Mouse (Mus musculus): Measurements from ENCODE around the gene Ggt5. TPM values are rescaled to one million over a fixed set of nuclear protein-coding genes. Genes with fewer than 3 reads are reported as not detected.
A peak's percentile ranks its signal among the peaks of the same experiment; 100 is the strongest.

Ggt5 gene
- total RNA-seq, 2 experiments from 2014 or later, result 5.4 to 9.0 TPM

DNA sequence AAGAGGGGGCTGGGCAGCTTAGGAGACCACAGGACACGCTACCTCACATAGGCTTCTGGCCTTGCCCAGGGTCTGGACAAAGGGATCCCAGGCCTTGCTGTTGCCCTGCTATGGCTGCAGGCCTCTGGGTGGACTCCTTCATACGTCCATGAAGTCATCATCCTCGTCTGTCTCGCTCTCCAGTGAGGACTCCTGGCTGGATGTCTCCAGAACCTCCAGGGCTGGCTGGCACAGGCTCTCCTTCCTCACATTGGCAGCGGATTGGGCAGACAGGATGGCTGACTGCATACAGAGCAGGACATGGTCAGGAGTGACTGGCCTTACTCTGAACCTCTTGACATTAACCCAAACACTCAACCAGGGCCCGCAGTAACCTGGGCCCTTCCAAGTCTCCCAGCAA, 57.3 kb downstream of the Ggt5 start:
- intact Hi-C loops (cut with DNase I), result no loop called here
- DNase-seq, result no peak

- intact Hi-C loops (cut with DNase I), result no loop called here
- peak; percentile 45 to 47 for DNase-seq
These were observed 58.2 kb downstream of the Ggt5 start for GRCm38 (mm10) chr10:75647362-75647761.

- no peak for DNase-seq
- intact Hi-C loops (cut with DNase I), result no loop called here
These were observed 59.0 kb downstream of the Ggt5 start for GRCm38 (mm10) chr10:75648091-75648490.

DNA sequence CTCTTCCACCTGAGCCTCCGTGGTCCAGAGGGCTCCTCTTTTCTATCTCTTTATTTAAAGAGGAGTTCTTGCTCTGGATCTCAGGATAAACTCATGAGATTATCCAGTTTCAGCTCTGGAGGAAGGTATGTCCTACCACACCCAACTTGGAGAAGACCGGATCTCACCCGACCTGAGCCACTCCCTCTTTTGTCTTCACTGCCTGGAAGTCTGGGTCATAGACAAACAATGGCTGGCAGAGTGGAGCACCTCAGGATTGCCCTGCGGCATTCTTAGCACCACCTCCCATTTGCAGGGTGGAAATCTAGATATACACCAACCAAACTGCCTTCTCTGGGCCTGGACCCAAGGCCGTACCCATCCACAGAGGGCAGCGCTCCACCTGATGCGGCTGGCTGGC, 59.9 kb downstream of the Ggt5 start:
- intact Hi-C loops (cut with DNase I), result no loop called here
- no peak for DNase-seq

GRCm38 (mm10) chr10:75649406-75649995, 60.4 kb downstream of the Ggt5 start:
- intact Hi-C loops (cut with DNase I), result no loop called here
- DNase-seq, result no peak

GRCm38 (mm10) chr10:75650306-75650902, 61.3 kb downstream of the Ggt5 start:
- intact Hi-C loops (cut with DNase I), result no loop called here
- no peak for DNase-seq

GRCm38 (mm10) chr10:75651381-75652068, 62.4 kb downstream of the Ggt5 start:
- intact Hi-C loops (cut with DNase I), result no loop called here
- no peak for DNase-seq

DNA sequence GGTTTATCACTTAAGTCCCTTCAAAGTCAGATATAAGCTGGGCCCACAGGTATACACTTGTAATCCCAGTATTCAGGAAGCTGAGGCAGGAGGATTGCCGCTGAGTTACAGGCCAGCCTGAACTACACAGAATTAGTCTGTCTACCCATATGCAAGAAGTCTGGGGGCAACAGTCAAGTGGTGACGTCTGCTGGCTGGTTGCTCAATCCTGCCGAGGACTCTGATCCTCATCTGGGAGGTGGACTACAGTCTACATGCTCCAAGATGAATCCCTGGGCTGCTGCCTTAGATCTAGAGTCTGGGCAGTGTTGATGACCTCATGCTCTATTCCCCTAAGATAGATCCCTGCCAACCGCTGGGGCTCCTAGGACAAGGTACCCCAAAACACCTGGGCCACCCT, 64.9 kb downstream of the Ggt5 start:
- no peak for DNase-seq
- intact Hi-C loops (cut with DNase I), result no loop called here

DNA sequence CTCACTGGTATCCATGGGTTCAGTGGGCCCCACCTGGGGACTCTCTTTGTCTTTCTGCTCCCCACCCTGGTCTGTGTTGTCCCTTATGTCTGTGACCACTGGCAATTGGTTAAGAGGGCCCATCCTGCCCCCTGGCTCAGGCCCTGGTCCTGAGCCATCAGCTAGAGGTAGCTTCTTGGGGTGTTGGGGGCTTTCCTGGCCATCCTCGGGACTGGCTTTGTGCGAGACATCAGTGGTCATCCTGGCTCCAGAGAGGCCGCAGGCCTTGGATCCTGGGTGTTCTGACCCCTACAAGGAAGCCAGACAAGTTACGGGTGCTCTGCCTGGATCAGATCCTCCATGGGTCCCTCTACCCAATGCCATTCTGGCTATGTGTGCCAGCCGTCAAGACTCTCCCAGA, 68.0 kb downstream of the Ggt5 start:
- intact Hi-C loops (cut with DNase I), result no loop called here

GRCm38 (mm10) chr10:75657772-75658171, 68.6 kb downstream of the Ggt5 start:
- intact Hi-C loops (cut with DNase I), result no loop called here
- DNase-seq, result no peak

More for the DNA sequence above, 68.0 kb downstream of the Ggt5 start:
- DNase-seq, result no peak

GRCm38 (mm10) chr10:75661381-75661780, 72.2 kb downstream of the Ggt5 start:
- no peak for DNase-seq

DNA sequence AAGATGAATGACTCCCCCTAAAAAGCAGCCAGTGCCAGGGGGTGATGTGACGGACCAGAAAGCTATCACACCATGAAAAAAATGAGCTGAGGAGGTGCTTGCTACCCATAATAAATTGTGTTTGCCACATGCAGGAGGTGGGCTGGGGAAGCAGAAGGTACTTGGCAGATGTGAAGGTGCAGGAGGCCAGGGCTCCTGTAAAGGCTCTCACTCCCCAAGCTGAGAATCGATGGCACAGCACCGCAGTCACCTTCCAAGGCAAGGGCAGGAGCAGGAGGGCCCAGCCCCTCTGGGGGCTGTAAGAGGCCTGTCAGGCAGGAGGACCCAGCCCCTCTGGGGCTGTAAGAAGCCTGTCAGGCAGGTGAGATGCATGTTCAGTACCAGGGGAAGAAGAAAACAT, 72.7 kb downstream of the Ggt5 start:
- no peak for DNase-seq

More at GRCm38 (mm10) chr10:75661381-75661780, 72.2 kb downstream of the Ggt5 start:
- intact Hi-C loops (cut with DNase I), result no loop called here

GRCm38 (mm10) chr10:75662575-75662974, 73.4 kb downstream of the Ggt5 start:
- intact Hi-C loops (cut with DNase I), result no loop called here
- no peak for DNase-seq

More for the DNA sequence above, 72.7 kb downstream of the Ggt5 start:
- intact Hi-C loops (cut with DNase I), result no loop called here

DNA sequence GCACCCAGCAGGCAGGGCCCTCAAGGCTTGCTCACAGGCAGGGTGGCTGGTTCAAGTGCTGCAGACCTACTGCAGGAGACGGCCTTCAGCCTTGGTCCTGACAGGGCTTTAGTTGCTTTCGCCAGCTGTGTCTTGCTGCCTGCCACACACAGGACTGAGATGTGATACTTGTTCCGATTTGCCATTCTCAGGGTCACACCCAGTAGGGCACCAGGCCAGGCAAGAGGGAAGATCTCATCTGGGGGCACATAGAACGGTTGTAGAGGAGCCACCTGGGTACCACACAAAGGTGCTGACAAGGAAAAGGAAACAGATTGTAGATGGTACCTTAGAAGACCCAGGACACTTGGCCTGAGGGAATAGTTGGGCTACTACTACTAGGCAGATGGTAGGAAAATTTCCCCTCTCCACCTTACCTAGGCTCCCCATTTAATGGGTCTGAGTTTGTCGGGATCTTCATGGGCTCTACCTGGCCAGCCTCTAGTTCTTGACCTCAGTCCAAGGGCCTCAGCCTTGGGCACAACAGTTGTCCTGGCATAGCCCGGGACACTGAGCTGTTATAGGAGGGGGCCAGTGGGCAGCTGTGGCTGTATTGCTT, 75.6 kb downstream of the Ggt5 start:
- intact Hi-C loops (cut with DNase I), result no loop called here
- DNase-seq, result no peak

GRCm38 (mm10) chr10:75666451-75667030, 77.4 kb downstream of the Ggt5 start:
- DNase-seq, result no peak
- intact Hi-C loops (cut with DNase I), result loop anchor here (2.0 kb wide), 1 partner anchor 24 kb away; no protein-coding TSS in a partner anchor

Other genes with a start within 250 kb of the Ggt5 start
- gene Upb1, start 188.2 kb upstream of the Ggt5 start, total RNA-seq (2021), result 1 to 10 TPM in 1 of 2 experiments, under 1 TPM in 1; 0.65 to 1.3 TPM
- gene Snrpd3, start 71.8 kb upstream of the Ggt5 start, total RNA-seq (2021), result 10 to 100 TPM; 65.7 to 69.5 TPM
- gene Gucd1, start 71.4 kb upstream of the Ggt5 start, total RNA-seq (2021), result 10 to 100 TPM; 41.8 to 44.2 TPM
- gene Lrrc75b, start 29.0 kb upstream of the Ggt5 start, total RNA-seq (2021), result 1 to 10 TPM; 1.1 to 1.5 TPM
- gene Ggt1, start 27.7 kb upstream of the Ggt5 start, total RNA-seq (2021), result not detected
- gene Susd2, start 54.7 kb downstream of the Ggt5 start, total RNA-seq (2021), result 1 to 10 TPM; 1.4 to 1.8 TPM
- gene Cabin1, start 175.0 kb downstream of the Ggt5 start, total RNA-seq (2021), result 10 to 100 TPM; 23.4 to 26.2 TPM
- gene Ddt, start 184.1 kb downstream of the Ggt5 start, total RNA-seq (2021), result 100 to 1,000 TPM in 1 of 2 experiments, 10 to 100 TPM in 1; 96.7 to 104 TPM
- gene Gm20441, start 191.6 kb downstream of the Ggt5 start, total RNA-seq (2021), result not detected
- 1 to 10 TPM; 4.1 to 4.8 TPM for gene Gstt3, start 192.1 kb downstream of the Ggt5 start, total RNA-seq (2021)
- 10 to 100 TPM; 14.5 to 20.3 TPM for gene Gstt1, start 209.2 kb downstream of the Ggt5 start, total RNA-seq (2021)
- not detected for gene Gstt4, start 233.2 kb downstream of the Ggt5 start, total RNA-seq (2021)
- 10 to 100 TPM; 13.2 to 13.5 TPM for gene Gstt2, start 248.1 kb downstream of the Ggt5 start, total RNA-seq (2021)